Mouse (Mus musculus): Measurements from ENCODE around the gene Olfr27.

Gene Olfr27

GRCm38 (mm10) chr9:39127831-39128230, at the start of gene Olfr27:
TSS of gene Olfr27 (plus strand) at chr9:39128131.
- no peak for DNase-seq (ENCODE audit: low spot score in 2 of 2)

DNA sequence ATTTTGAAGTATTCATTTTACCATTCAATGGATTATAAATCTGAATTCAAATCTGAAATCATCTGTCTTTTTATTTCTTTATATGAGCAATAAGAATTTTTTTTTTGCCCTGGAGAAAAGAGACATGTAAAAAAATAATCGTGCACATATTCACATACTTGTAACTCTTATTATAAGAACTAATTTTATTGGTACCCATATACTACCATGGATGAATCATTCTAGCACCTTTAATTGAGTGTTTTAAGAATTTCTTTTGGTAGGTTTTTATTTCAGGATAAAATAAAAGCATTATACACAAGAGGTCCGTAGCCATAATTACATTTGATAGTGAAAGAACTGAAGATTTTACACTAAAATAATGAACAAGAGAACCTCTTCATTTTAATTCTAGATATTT, 49.1 kb upstream of the Olfr27 start, which contains the start of gene Olfr938:
Gene Olfr938 (minus strand): TSS at position 101 of the 400 bp plus-strand sequence.
- no peak for DNase-seq (ENCODE audit: low spot score in 2 of 2)

GRCm38 (mm10) chr9:39127326-39127725, 605 bp upstream of the Olfr27 start:
- no peak for DNase-seq (ENCODE audit: low spot score in 2 of 2)

GRCm38 (mm10) chr9:39152401-39152800, 24.5 kb downstream of the Olfr27 start:
- no peak for DNase-seq (ENCODE audit: low spot score in 2 of 2)

- no peak for DNase-seq (ENCODE audit: low spot score in 2 of 2)
Measured at GRCm38 (mm10) chr9:39166004-39166403, 38.1 kb downstream of the Olfr27 start, which contains the start of gene Olfr943. TSS of gene Olfr943 (plus strand) at chr9:39166304.
